Comparison of ENCODE assay signal across 9 mouse cellular contexts in the genomic region with DNA sequence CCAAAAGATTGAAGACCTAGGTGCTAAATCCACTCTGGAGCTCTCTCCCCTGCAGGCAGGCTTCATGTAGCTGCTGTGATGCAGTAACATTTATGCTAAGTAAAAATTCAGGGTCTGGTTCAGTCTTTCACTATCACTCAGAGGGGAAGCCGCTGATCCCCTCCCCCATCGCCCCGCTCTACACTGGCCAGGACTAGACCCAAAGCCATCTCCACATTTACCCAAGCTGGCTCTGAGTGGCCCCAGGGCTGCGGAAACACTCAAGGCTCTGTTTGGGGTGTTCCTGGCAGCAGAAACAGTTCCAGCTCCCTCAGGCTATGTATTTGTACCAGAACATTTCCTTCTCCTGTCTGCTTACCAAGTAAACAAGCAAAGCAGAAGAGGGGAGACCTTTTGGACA.
DNase-seq lines count a peak whose midpoint lies in the region; ATAC-seq and TF ChIP-seq lines count a peak whose summit lies in the region.
"Had no signal": no experiment of that assay in that cellular context is flagged by ENCODE, and none has a peak within 500 bp of the region (broad histone marks: within the 10 kb centered on the region; RNA-seq: fewer than 3 reads in every experiment).

No protein-coding gene starts in this region.

- ATAC-seq in stomach, embryonic 15.5 days (ENCODE audit: insufficient read depth, low FRiP score, low read depth), result peak; percentile 39; the same call in 1 of the 2 replicates
- ATAC-seq in stomach, postnatal 0 days (ENCODE audit: low FRiP score, low TSS enrichment), result no peak
- no peak for ATAC-seq in hindbrain, embryonic 11.5 days (ENCODE audit: low FRiP score)
- ATAC-seq: intestine, embryonic 16.5 days had no signal

- no peak overlapping the region for H3K4me2 ChIP-seq in stomach, embryonic 15.5 days
- no peak overlapping the region for H3K4me2 ChIP-seq in stomach, postnatal 0 days (replicated peaks; ENCODE audit: low read depth)
- no peak overlapping the region for H3K4me2 ChIP-seq in hindbrain, embryonic 11.5 days (replicated peaks; ENCODE audit: low read depth, low read length)
- H3K4me2 ChIP-seq: liver, embryonic 15.5 days had no signal

- no peak for TF ChIP-seq CTCF in stomach, postnatal 0 days (IDR thresholded peaks at IDR 0.05; ENCODE audit: low read depth)
- no peak for TF ChIP-seq CTCF in olfactory bulb, adult 2 months (IDR thresholded peaks at IDR 0.05; ENCODE audit: insufficient read depth, low read depth, low read length)

- no peak overlapping the region for H3K9ac ChIP-seq in stomach, embryonic 15.5 days
- H3K9ac ChIP-seq in stomach, postnatal 0 days (ENCODE audit: low read length), result no peak overlapping the region
- no peak overlapping the region for H3K9ac ChIP-seq in hindbrain, embryonic 11.5 days (ENCODE audit: low read depth, low read length)
- H3K9ac ChIP-seq: liver, embryonic 15.5 days had no signal

- intact Hi-C loops in heart, postnatal 25 days (cut with DNase I), result no loop called here

- no peaks in the 10 kb centered on the region for H3K36me3 ChIP-seq in stomach, embryonic 15.5 days
- H3K36me3 ChIP-seq in stomach, postnatal 0 days (ENCODE audit: control insufficient read depth, insufficient read depth, low read length), result no peaks in the 10 kb centered on the region
- H3K36me3 ChIP-seq in hindbrain, embryonic 11.5 days (ENCODE audit: control insufficient read depth, insufficient read depth, low read length), result no peaks in the 10 kb centered on the region
- H3K36me3 ChIP-seq: liver, embryonic 15.5 days had no signal

- H3K27ac ChIP-seq in stomach, embryonic 15.5 days, result no peak overlapping the region
- no peak overlapping the region for H3K27ac ChIP-seq in stomach, postnatal 0 days (replicated peaks)
- peak overlapping the region; percentile 45; the same call in 1 of the 2 replicates for H3K27ac ChIP-seq in olfactory bulb, adult 2 months (ENCODE audit: insufficient read depth, low read depth, low read length)
- H3K27ac ChIP-seq in hindbrain, embryonic 11.5 days (ENCODE audit: low read depth, low read length), result no peak overlapping the region
- H3K27ac ChIP-seq: liver, embryonic 15.5 days had no signal

- H3K27me3 ChIP-seq in stomach, embryonic 15.5 days (replicated peaks), result no peaks in the 10 kb centered on the region
- no peaks in the 10 kb centered on the region for H3K27me3 ChIP-seq in stomach, postnatal 0 days (ENCODE audit: control insufficient read depth, insufficient read depth, low read length)
- H3K27me3 ChIP-seq in hindbrain, embryonic 11.5 days (ENCODE audit: control insufficient read depth, insufficient read depth, low read length), result no peaks in the 10 kb centered on the region
- H3K27me3 ChIP-seq: liver, embryonic 15.5 days had no signal

- DNase-seq in heart, adult 11 months, result peak; percentile 83
- DNase-seq in heart, postnatal 25 days (ENCODE audit: low spot score), result no peak
- DNase-seq in stomach, postnatal 0 days (ENCODE audit: low spot score), result no peak
- peak; percentile 69 for DNase-seq in layer of hippocampus, adult 9-11 months
- DNase-seq in hindbrain, embryonic 11.5 days (ENCODE audit: low spot score), result no peak

- no peak overlapping the region for H3K4me3 ChIP-seq in stomach, embryonic 15.5 days (replicated peaks)
- no peak overlapping the region for H3K4me3 ChIP-seq in stomach, postnatal 0 days (ENCODE audit: low read depth, low read length)
- no peak overlapping the region for H3K4me3 ChIP-seq in olfactory bulb, adult 2 months (ENCODE audit: insufficient read depth, low read depth, low read length)
- H3K4me3 ChIP-seq in hindbrain, embryonic 11.5 days (ENCODE audit: low read depth, low read length), result no peak overlapping the region
- H3K4me3 ChIP-seq: liver, embryonic 15.5 days had no signal

- TF ChIP-seq POLR2A in olfactory bulb, adult 2 months (IDR thresholded peaks at IDR 0.05; ENCODE audit: insufficient read depth, low read depth, low read length), result no peak

- TF ChIP-seq EP300 in stomach, postnatal 0 days (optimal IDR thresholded peaks at IDR 0.05), result no peak

- H3K9me3 ChIP-seq in stomach, embryonic 15.5 days, result no peaks in the 10 kb centered on the region
- H3K9me3 ChIP-seq in stomach, postnatal 0 days (ENCODE audit: control insufficient read depth, low read length), result no peaks in the 10 kb centered on the region
- no peaks in the 10 kb centered on the region for H3K9me3 ChIP-seq in hindbrain, embryonic 11.5 days (ENCODE audit: control insufficient read depth, low read length)
- H3K9me3 ChIP-seq: liver, embryonic 15.5 days had no signal

- WGBS in stomach, embryonic 15.5 days, result 82% methylated on average over 4 of the region's 4 CpGs
- WGBS in stomach, postnatal 0 days, result 88% methylated on average over 4 of the region's 4 CpGs
- 65% methylated on average over 4 of the region's 4 CpGs for WGBS in olfactory bulb, adult 2 months
- 83% methylated on average over 4 of the region's 4 CpGs for WGBS in hindbrain, embryonic 11.5 days

- no peaks in the 10 kb centered on the region for H3K4me1 ChIP-seq in stomach, embryonic 15.5 days
- no peaks in the 10 kb centered on the region for H3K4me1 ChIP-seq in stomach, postnatal 0 days (replicated peaks; ENCODE audit: control insufficient read depth, insufficient read depth)
- H3K4me1 ChIP-seq in olfactory bulb, adult 2 months (ENCODE audit: control insufficient read depth, insufficient read depth, low read length), result peaks cover 3% of the 10 kb centered on the region; the same call in 1 of the 2 replicates
- no peaks in the 10 kb centered on the region for H3K4me1 ChIP-seq in hindbrain, embryonic 11.5 days (replicated peaks; ENCODE audit: control insufficient read depth, insufficient read depth, low read length)
- H3K4me1 ChIP-seq: liver, embryonic 15.5 days had no signal

Comparison
In these comparisons a context has a peak if more than half of its experiments do, and no peak if none do; other contexts are left out.
1. DNase-seq: peak in heart, adult 11 months (single experiment) and layer of hippocampus, adult 9-11 months (single experiment); none in heart, postnatal 25 days (single experiment), stomach, postnatal 0 days (single experiment) and hindbrain, embryonic 11.5 days (single experiment).